Mouse (Mus musculus): ENCODE measurements around the gene Slc17a7.

- TF ChIP-seq CTCF (IDR thresholded peaks at IDR 0.05; ENCODE audit: low read depth, low read length) (no peak), GATA1 (IDR thresholded peaks at IDR 0.05; ENCODE audit: borderline replicate concordance, low read length) (no peak)
These were observed 34.4 kb upstream of the Slc17a7 start for GRCm38 (mm10) chr7:45129318-45129717.

Data from G1E (cell line).